Mouse (Mus musculus) cerebellum, adult 2 months (tissue): ENCODE data around the gene Pex11a.

ENCODE experiments used
- CTCF ChIP-seq: fragments of 200-500 bp; IDR thresholded peaks from 2 replicates; pipeline ENCODE4 v1.5.1; 2011; ENCODE audit warnings: low read depth, mild to moderate bottlenecking, control low read depth, low read length, moderate library complexity, borderline replicate concordance; ENCODE audit not compliant: insufficient read depth
- POLR2A ChIP-seq: fragments of 200-500 bp; IDR thresholded peaks from 2 replicates; pipeline ENCODE4 v1.6.1; 2011; ENCODE audit warnings: low read length, control low read depth, borderline replicate concordance; ENCODE audit not compliant: insufficient read depth

DNA sequence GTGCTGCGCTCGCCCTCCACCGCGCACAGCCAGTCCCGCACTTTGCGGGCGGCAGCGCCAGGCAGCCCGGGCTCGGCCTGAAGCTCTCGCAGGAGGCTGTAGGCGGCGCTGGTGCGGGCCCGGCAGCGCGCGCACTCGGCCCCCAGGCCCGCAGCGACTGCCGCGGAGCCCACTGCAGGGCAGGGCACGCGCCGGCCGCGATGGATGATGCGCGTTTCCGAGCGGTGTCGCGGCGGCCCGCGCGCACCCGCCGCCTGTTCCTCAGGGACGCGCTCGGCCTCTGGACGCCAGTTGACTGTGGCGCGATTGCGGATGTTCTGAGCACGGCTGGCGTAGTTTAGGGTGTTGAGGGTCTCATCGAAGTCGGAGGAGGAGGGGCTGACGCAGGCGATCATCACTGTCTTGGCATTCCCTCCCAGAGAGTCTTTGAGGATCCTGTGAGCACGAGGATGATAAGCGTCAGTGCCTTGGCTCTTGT lies 32.8 kb downstream of the Pex11a start:
- TF ChIP-seq POLR2A (0 out of 2 replicates have a peak, but pooled peaks have one; percentile 30), CTCF (peak; percentile 28; the same call in 1 of the 2 replicates)
